Mouse (Mus musculus): ENCODE measurements at regions not wholly inside any gene's neighbourhood (a gene's known extent, or its start where the extent isn't known, plus 50 kb on each side); places are given as distances from the start of the nearest gene placed in this dataset.
"Not testable (repeated sequence)": the region's sequence is repeated elsewhere in the genome, so short reads cannot be mapped to it uniquely, and the experiment has no call there.

- Histone ChIP-seq H3K4me1 (no peaks in the 10 kb centered on the region), H3K36me3 (no peaks in the 10 kb centered on the region), H3K27me3 (no peaks in the 10 kb centered on the region), H3K4me3 (replicated peaks) (no peak overlapping the region), H3K4me2 (replicated peaks) (no peak overlapping the region), H3K27ac (replicated peaks) (no peak overlapping the region), H3K9me3 (replicated peaks) (no peaks in the 10 kb centered on the region; the same call in 1 of the 2 replicates), H3K9ac (no peak overlapping the region)
- WGBS = 84% methylated on average over 4 of the region's 4 CpGs
- no peak for ATAC-seq (ENCODE audit: insufficient number of reproducible peaks, low FRiP score, low TSS enrichment, low read depth)
Observed at GRCm38 (mm10) chr1:64413181-64413560, 119.3 kb upstream of the Creb1 start.

- no peak overlapping the region for H3K4me2 ChIP-seq (replicated peaks)
- no peaks in the 10 kb centered on the region for H3K9me3 ChIP-seq (replicated peaks)
- no peak overlapping the region for H3K27ac ChIP-seq (replicated peaks)
- no peak overlapping the region for H3K4me3 ChIP-seq (replicated peaks)
- WGBS = 66% methylated on average over 10 of the region's 10 CpGs
- H3K27me3 ChIP-seq = no peaks in the 10 kb centered on the region
- H3K4me1 ChIP-seq = no peaks in the 10 kb centered on the region
- no peaks in the 10 kb centered on the region for H3K36me3 ChIP-seq
- H3K9ac ChIP-seq = no peak overlapping the region
- no peak for ATAC-seq (ENCODE audit: insufficient number of reproducible peaks, low FRiP score, low TSS enrichment, low read depth)
Observed at GRCm38 (mm10) chr1:64412481-64413180, 119.8 kb upstream of the Creb1 start.

- Histone ChIP-seq H3K9me3 (replicated peaks) (no peaks in the 10 kb centered on the region), H3K4me1 (no peaks in the 10 kb centered on the region), H3K27ac (replicated peaks) (no peak overlapping the region), H3K36me3 (no peaks in the 10 kb centered on the region), H3K27me3 (no peaks in the 10 kb centered on the region), H3K4me2 (replicated peaks) (no peak overlapping the region), H3K9ac (no peak overlapping the region), H3K4me3 (replicated peaks) (no peak overlapping the region)
- WGBS = 70% methylated on average over 4 of the region's 4 CpGs
- ATAC-seq (ENCODE audit: insufficient number of reproducible peaks, low FRiP score, low TSS enrichment, low read depth) = no peak
Observed at GRCm38 (mm10) chr1:64411851-64412480, 120.5 kb upstream of the Creb1 start.

GRCm38 (mm10) chr1:64408807-64409582, 123.5 kb upstream of the Creb1 start:
- H3K9ac ChIP-seq = no peak overlapping the region
- H3K9me3 ChIP-seq (replicated peaks) = no peaks in the 10 kb centered on the region
- 48% methylated on average over 4 of the region's 4 CpGs for WGBS
- no peak; the same call in 1 of the 2 replicates for ATAC-seq (ENCODE audit: insufficient number of reproducible peaks, low FRiP score, low TSS enrichment, low read depth)
- H3K36me3 ChIP-seq = no peaks in the 10 kb centered on the region
- no peak overlapping the region for H3K4me3 ChIP-seq (replicated peaks)
- H3K4me1 ChIP-seq = no peaks in the 10 kb centered on the region
- H3K27me3 ChIP-seq = no peaks in the 10 kb centered on the region
- no peak overlapping the region for H3K27ac ChIP-seq (replicated peaks)
- H3K4me2 ChIP-seq (replicated peaks) = no peak overlapping the region

GRCm38 (mm10) chr1:64391525-64391924, 140.9 kb upstream of the Creb1 start:
- WGBS = 80% methylated on average over 8 of the region's 8 CpGs
- Histone ChIP-seq H3K4me1 (no peaks in the 10 kb centered on the region), H3K4me2 (replicated peaks) (no peak overlapping the region), H3K4me3 (replicated peaks) (no peak overlapping the region), H3K27me3 (no peaks in the 10 kb centered on the region), H3K27ac (replicated peaks) (no peak overlapping the region), H3K9ac (no peak overlapping the region), H3K9me3 (replicated peaks) (no peaks in the 10 kb centered on the region), H3K36me3 (no peaks in the 10 kb centered on the region)
- ATAC-seq (ENCODE audit: insufficient number of reproducible peaks, low FRiP score, low TSS enrichment, low read depth) = no peak

GRCm38 (mm10) chr1:64381264-64381663, 151.2 kb upstream of the Creb1 start:
- H3K4me3 ChIP-seq (replicated peaks) = no peak overlapping the region
- no peak overlapping the region for H3K9ac ChIP-seq
- no peaks in the 10 kb centered on the region for H3K27me3 ChIP-seq
- no peaks in the 10 kb centered on the region for H3K36me3 ChIP-seq
- WGBS = 27% methylated on average over 6 of the region's 6 CpGs
- no peaks in the 10 kb centered on the region for H3K9me3 ChIP-seq (replicated peaks)
- no peak overlapping the region for H3K4me2 ChIP-seq (replicated peaks)
- H3K27ac ChIP-seq (replicated peaks) = no peak overlapping the region
- 0 out of 2 replicates have a peak, but pooled peaks cover 3% of the 10 kb centered on the region for H3K4me1 ChIP-seq
- ATAC-seq (ENCODE audit: insufficient number of reproducible peaks, low FRiP score, low TSS enrichment, low read depth) = no peak

- not testable (repeated sequence) for ATAC-seq (ENCODE audit: insufficient number of reproducible peaks, low FRiP score, low TSS enrichment, low read depth); H3K4me2 ChIP-seq (replicated peaks); H3K9ac ChIP-seq; H3K27me3 ChIP-seq; H3K36me3 ChIP-seq; H3K4me1 ChIP-seq; H3K27ac ChIP-seq (replicated peaks); H3K9me3 ChIP-seq (replicated peaks); H3K4me3 ChIP-seq (replicated peaks)
- WGBS = 77% methylated on average over 1 of the region's 1 CpGs
Observed at GRCm38 (mm10) chr1:64376426-64376825, 156.0 kb upstream of the Creb1 start.

GRCm38 (mm10) chr1:64374286-64375071, 158.0 kb upstream of the Creb1 start:
- Histone ChIP-seq H3K4me3 (replicated peaks) (no peak overlapping the region), H3K27ac (replicated peaks) (no peak overlapping the region), H3K4me1 (no peaks in the 10 kb centered on the region), H3K9me3 (replicated peaks) (no peaks in the 10 kb centered on the region), H3K9ac (no peak overlapping the region), H3K4me2 (replicated peaks) (no peak overlapping the region), H3K27me3 (no peaks in the 10 kb centered on the region), H3K36me3 (no peaks in the 10 kb centered on the region)
- ATAC-seq (ENCODE audit: insufficient number of reproducible peaks, low FRiP score, low TSS enrichment, low read depth) = no peak
- 50% methylated on average over 13 of the region's 13 CpGs for WGBS

- no peak for ATAC-seq (ENCODE audit: insufficient number of reproducible peaks, low FRiP score, low TSS enrichment, low read depth)
- no peak overlapping the region for H3K4me3 ChIP-seq (replicated peaks)
- H3K27ac ChIP-seq (replicated peaks) = no peak overlapping the region
- no peaks in the 10 kb centered on the region for H3K9me3 ChIP-seq (replicated peaks)
- H3K4me2 ChIP-seq (replicated peaks) = no peak overlapping the region
- H3K27me3 ChIP-seq = no peaks in the 10 kb centered on the region
- WGBS = 80% methylated on average over 1 of the region's 1 CpGs
- H3K36me3 ChIP-seq = no peaks in the 10 kb centered on the region
- no peaks in the 10 kb centered on the region for H3K4me1 ChIP-seq
- no peak overlapping the region for H3K9ac ChIP-seq
Observed at GRCm38 (mm10) chr1:64364095-64364494, 168.3 kb upstream of the Creb1 start.

- no peaks in the 10 kb centered on the region for H3K4me1 ChIP-seq
- no peak overlapping the region for H3K27ac ChIP-seq (replicated peaks)
- no peak overlapping the region for H3K4me3 ChIP-seq (replicated peaks)
- H3K36me3 ChIP-seq = no peaks in the 10 kb centered on the region
- no peaks in the 10 kb centered on the region for H3K9me3 ChIP-seq (replicated peaks)
- no peak overlapping the region for H3K4me2 ChIP-seq (replicated peaks)
- ATAC-seq (ENCODE audit: insufficient number of reproducible peaks, low FRiP score, low TSS enrichment, low read depth) = no peak
- 79% methylated on average over 4 of the region's 4 CpGs for WGBS
- H3K9ac ChIP-seq = no peak overlapping the region
- H3K27me3 ChIP-seq = no peaks in the 10 kb centered on the region
Observed at GRCm38 (mm10) chr1:64361959-64362638, 170.3 kb upstream of the Creb1 start.
